Mouse (Mus musculus): ENCODE measurements around the gene Lefty1. TPM values are rescaled to one million over a fixed set of nuclear protein-coding genes. Genes with fewer than 3 reads are reported as not detected.

Gene Lefty1
- polyA plus RNA-seq, 1 experiment, result 1.5 TPM

DNA sequence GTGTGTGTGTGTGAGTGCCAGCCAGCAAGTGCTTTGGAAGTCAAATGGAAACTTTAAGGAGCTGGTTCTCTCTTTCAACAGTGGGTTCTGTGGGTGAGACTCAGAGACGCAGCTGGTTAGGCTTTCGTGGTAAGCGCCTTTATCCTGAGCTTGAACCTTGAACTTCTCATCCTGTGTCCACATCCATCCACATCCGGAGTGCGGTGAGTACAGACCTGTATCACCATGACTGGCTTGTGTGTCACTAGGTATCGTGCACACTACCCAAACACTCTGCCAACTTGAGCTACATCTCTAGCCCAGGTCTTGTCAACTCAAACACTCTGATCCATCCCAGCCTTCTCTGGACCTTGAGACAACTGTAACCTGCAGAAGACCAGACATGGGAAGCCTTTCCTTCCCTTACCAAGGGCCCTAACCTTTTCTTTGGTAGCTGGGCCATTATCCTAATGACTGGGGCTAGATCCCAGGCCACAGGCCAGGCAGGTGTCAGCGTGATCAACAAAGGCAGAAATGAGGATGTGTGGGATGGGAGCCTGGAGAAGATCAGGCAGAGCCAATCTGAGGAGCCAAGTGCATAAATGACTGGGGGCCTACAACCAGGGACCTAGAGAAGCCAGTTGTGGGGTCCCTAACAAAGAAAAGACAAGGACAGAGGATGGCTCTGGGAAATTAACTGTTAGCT is 6.1 kb downstream of the Lefty1 start:
- no peak overlapping the region for H3K4me3 ChIP-seq (ENCODE audit: control insufficient read depth, low read depth, low read length)
- H3K36me3 ChIP-seq (ENCODE audit: control insufficient read depth, insufficient read depth, low read length), result no peaks in the 10 kb centered on the region
- H3K27me3 ChIP-seq (ENCODE audit: control insufficient read depth, insufficient read depth, low read length), result no peaks in the 10 kb centered on the region
- TF ChIP-seq POLR2A (IDR thresholded peaks at IDR 0.05; ENCODE audit: control insufficient read depth, low read depth, low read length) (no peak), CTCF (IDR thresholded peaks at IDR 0.05; ENCODE audit: control insufficient read depth, insufficient read depth, insufficient replicate concordance, low read depth, low read length) (no peak)
- H3K27ac ChIP-seq (ENCODE audit: control insufficient read depth, insufficient read depth, low read depth, low read length), result no peak overlapping the region
- peaks cover 11% of the 10 kb centered on the region for H3K4me1 ChIP-seq (ENCODE audit: control insufficient read depth, insufficient read depth, low read length)

GRCm38 (mm10) chr1:180941726-180942125 is 6.9 kb downstream of the Lefty1 start:
- H3K27me3 ChIP-seq (ENCODE audit: control insufficient read depth, insufficient read depth, low read length), result no peaks in the 10 kb centered on the region
- TF ChIP-seq CTCF (IDR thresholded peaks at IDR 0.05; ENCODE audit: control insufficient read depth, insufficient read depth, insufficient replicate concordance, low read depth, low read length) (no peak), POLR2A (IDR thresholded peaks at IDR 0.05; ENCODE audit: control insufficient read depth, low read depth, low read length) (no peak)
- H3K4me1 ChIP-seq (ENCODE audit: control insufficient read depth, insufficient read depth, low read length), result peaks cover 11% of the 10 kb centered on the region
- H3K36me3 ChIP-seq (ENCODE audit: control insufficient read depth, insufficient read depth, low read length), result no peaks in the 10 kb centered on the region
- peak overlapping the region; percentile 79 for H3K4me3 ChIP-seq (ENCODE audit: control insufficient read depth, low read depth, low read length)
- peak overlapping the region; percentile 80 for H3K27ac ChIP-seq (ENCODE audit: control insufficient read depth, insufficient read depth, low read depth, low read length)

- peak within 1 kb of the TSS; percentile 79 for H3K4me3 ChIP-seq (ENCODE audit: control insufficient read depth, low read depth, low read length)
- no peaks in the 10 kb centered on the region for H3K27me3 ChIP-seq (ENCODE audit: control insufficient read depth, insufficient read depth, low read length)
- H3K27ac ChIP-seq (ENCODE audit: control insufficient read depth, insufficient read depth, low read depth, low read length), result peak within 1 kb of the TSS; percentile 80
- TF ChIP-seq CTCF (IDR thresholded peaks at IDR 0.05; ENCODE audit: control insufficient read depth, insufficient read depth, insufficient replicate concordance, low read depth, low read length) (no peak), POLR2A (IDR thresholded peaks at IDR 0.05; ENCODE audit: control insufficient read depth, low read depth, low read length) (peak; percentile 10; the same call in 1 of the 2 replicates)
- H3K36me3 ChIP-seq (ENCODE audit: control insufficient read depth, insufficient read depth, low read length), result no peaks in the 10 kb centered on the region
- H3K4me1 ChIP-seq (ENCODE audit: control insufficient read depth, insufficient read depth, low read length), result peaks cover 7% of the 10 kb centered on the region
Observed at GRCm38 (mm10) chr1:180942166-180943031, 7.6 kb downstream of the Lefty1 start, which contains the start of gene Tmem63a. Gene Tmem63a (plus strand): TSS chr1:180942344.

GRCm38 (mm10) chr1:180943032-180943644 is 8.3 kb downstream of the Lefty1 start:
- Histone ChIP-seq H3K4me3 (ENCODE audit: control insufficient read depth, low read depth, low read length) (peak overlapping the region; percentile 79), H3K27ac (ENCODE audit: control insufficient read depth, insufficient read depth, low read depth, low read length) (no peak overlapping the region; the same call in 1 of the 2 replicates), H3K27me3 (ENCODE audit: control insufficient read depth, insufficient read depth, low read length) (no peaks in the 10 kb centered on the region), H3K4me1 (ENCODE audit: control insufficient read depth, insufficient read depth, low read length) (peaks cover 7% of the 10 kb centered on the region), H3K36me3 (ENCODE audit: control insufficient read depth, insufficient read depth, low read length) (no peaks in the 10 kb centered on the region)
- TF ChIP-seq CTCF (IDR thresholded peaks at IDR 0.05; ENCODE audit: control insufficient read depth, insufficient read depth, insufficient replicate concordance, low read depth, low read length), result no peak
- TF ChIP-seq POLR2A (IDR thresholded peaks at IDR 0.05; ENCODE audit: control insufficient read depth, low read depth, low read length), result no peak

GRCm38 (mm10) chr1:180943896-180944295 is 9.1 kb downstream of the Lefty1 start:
- TF ChIP-seq POLR2A (IDR thresholded peaks at IDR 0.05; ENCODE audit: control insufficient read depth, low read depth, low read length) (no peak), CTCF (IDR thresholded peaks at IDR 0.05; ENCODE audit: control insufficient read depth, insufficient read depth, insufficient replicate concordance, low read depth, low read length) (no peak)
- no peaks in the 10 kb centered on the region for H3K36me3 ChIP-seq (ENCODE audit: control insufficient read depth, insufficient read depth, low read length)
- no peaks in the 10 kb centered on the region for H3K27me3 ChIP-seq (ENCODE audit: control insufficient read depth, insufficient read depth, low read length)
- H3K27ac ChIP-seq (ENCODE audit: control insufficient read depth, insufficient read depth, low read depth, low read length), result no peak overlapping the region
- H3K4me3 ChIP-seq (ENCODE audit: control insufficient read depth, low read depth, low read length), result no peak overlapping the region
- H3K4me1 ChIP-seq (ENCODE audit: control insufficient read depth, insufficient read depth, low read length), result peaks cover 7% of the 10 kb centered on the region

DNA sequence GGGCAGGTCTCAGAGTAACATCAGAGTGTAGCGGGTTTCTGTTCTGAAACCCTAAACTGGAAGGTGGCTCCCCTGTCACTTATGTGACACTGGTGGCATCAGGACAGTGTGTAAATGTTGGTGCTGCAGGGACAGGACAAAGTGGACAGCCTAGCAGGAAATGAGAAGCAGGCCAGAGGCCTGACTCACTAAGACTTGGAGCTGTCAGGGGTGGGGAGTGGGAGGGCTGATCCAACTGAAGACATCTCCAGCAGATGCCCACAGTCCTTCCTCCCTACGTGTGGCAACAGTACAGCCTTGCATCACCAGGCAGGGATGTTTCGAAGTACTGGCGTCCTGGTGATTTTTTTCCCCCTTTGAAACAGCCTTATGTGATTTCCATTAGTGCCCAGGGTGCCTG is 9.7 kb downstream of the Lefty1 start:
- Histone ChIP-seq H3K27me3 (ENCODE audit: control insufficient read depth, insufficient read depth, low read length) (no peaks in the 10 kb centered on the region), H3K27ac (ENCODE audit: control insufficient read depth, insufficient read depth, low read depth, low read length) (no peak overlapping the region), H3K4me1 (ENCODE audit: control insufficient read depth, insufficient read depth, low read length) (peaks cover 7% of the 10 kb centered on the region), H3K36me3 (ENCODE audit: control insufficient read depth, insufficient read depth, low read length) (no peaks in the 10 kb centered on the region), H3K4me3 (ENCODE audit: control insufficient read depth, low read depth, low read length) (no peak overlapping the region)
- no peak for TF ChIP-seq POLR2A (IDR thresholded peaks at IDR 0.05; ENCODE audit: control insufficient read depth, low read depth, low read length)
- no peak for TF ChIP-seq CTCF (IDR thresholded peaks at IDR 0.05; ENCODE audit: control insufficient read depth, insufficient read depth, insufficient replicate concordance, low read depth, low read length)
